Mouse (Mus musculus) embryonic stem cell, embryonic (primary cell): Measurements from ENCODE around the gene Gm10972.
"Not testable (repeated sequence)": the region's sequence is repeated elsewhere in the genome, so short reads cannot be mapped to it uniquely, and the experiment has no call there.

ENCODE experiments used
- CTCF ChIA-PET, 4 experiments: fragments of 300-600 bp in 2 of 4; fragments of 350-600 bp in 2 of 4; sonication (Branson Sonifier 250); formaldehyde crosslinking; loops; one replicate each; lab custom pipeline; 2022; ENCODE audit warnings: inconsistent platforms in 2 of 4; lab: Charles Lee
- POLR2A ChIA-PET, 4 experiments: fragments of 300-600 bp in 2 of 4; fragments of 350-600 bp in 2 of 4; sonication (Branson Sonifier 250); formaldehyde crosslinking; loops; one replicate each; lab custom pipeline; 2022; ENCODE audit warnings: antibody characterized with exemption in 4 of 4, inconsistent platforms in 1 of 4; lab: Charles Lee

Gm10972 gene

GRCm38 (mm10) chr3:94648755-94649590 is 6.1 kb downstream of the Gm10972 start:
- ChIA-PET CTCF (no interaction called here), POLR2A (interaction anchor here in 3 of 4 experiments (0.6 to 3.3 kb wide), 7 partner anchors 9 to 205 kb away, joined by 3 to 23 read pairs (median 4); partner anchors contain the start of genes Tuft1 (in 2 of the 3), Mrpl9 (in 1 of the 3) and Oaz3 (in 1 of the 3))

DNA sequence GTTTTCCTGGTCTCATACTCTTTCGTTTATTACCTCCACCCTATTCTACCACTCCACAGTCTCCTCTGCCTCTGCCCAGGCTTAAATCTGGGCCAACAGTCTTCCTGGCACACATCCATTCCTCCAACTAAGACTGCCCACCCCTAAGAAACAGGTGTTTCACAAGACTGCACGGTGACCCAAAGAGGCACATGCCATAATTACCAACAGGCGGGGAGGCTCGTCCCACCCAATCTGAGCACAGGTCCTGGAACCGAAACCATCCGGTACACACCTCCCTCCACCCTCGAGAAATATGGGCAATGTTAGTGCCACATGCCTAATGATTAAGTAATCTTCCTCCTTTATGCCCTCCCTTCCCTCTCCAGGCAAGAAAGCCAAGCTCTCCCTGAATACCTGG is 7.5 kb downstream of the Gm10972 start:
- CTCF ChIA-PET = interaction anchor here in 1 of 4 experiments (0.5 kb wide), 1 partner anchor 233 kb away, joined by 3 read pairs; no protein-coding TSS in a partner anchor
- POLR2A ChIA-PET = interaction anchor here in 2 of 4 experiments (1.1 to 3.3 kb wide), 2 partner anchors 8 to 70 kb away, joined by 3 to 23 read pairs; partner anchors contain the start of gene Tuft1 (in 1 of the 2)

- CTCF ChIA-PET = not testable (repeated sequence)
- POLR2A ChIA-PET = interaction anchor here in 2 of 4 experiments (1.3 to 1.8 kb wide), 3 partner anchors 75 to 133 kb away, joined by 3 to 5 read pairs (median 4); partner anchors contain the start of gene Cgn (in 1 of the 2)
Observed at GRCm38 (mm10) chr3:94653967-94654366, 11.1 kb downstream of the Gm10972 start.

- ChIA-PET CTCF (interaction anchor here in 2 of 4 experiments (0.6 to 0.7 kb wide), 2 partner anchors 99 to 1165 kb away, joined by 3 to 6 read pairs; no protein-coding TSS in a partner anchor), POLR2A (interaction anchor here in 3 of 4 experiments (0.6 to 3.1 kb wide), 20 partner anchors 9 to 358 kb away, joined by 3 to 72 read pairs (median 4); partner anchors contain the start of genes Cgn (in 1 of the 3), Mrpl9 (in 1 of the 3), Oaz3 (in 1 of the 3) and Pogz (in 1 of the 3))
Observed at GRCm38 (mm10) chr3:94657852-94658739, 15.2 kb downstream of the Gm10972 start.

DNA sequence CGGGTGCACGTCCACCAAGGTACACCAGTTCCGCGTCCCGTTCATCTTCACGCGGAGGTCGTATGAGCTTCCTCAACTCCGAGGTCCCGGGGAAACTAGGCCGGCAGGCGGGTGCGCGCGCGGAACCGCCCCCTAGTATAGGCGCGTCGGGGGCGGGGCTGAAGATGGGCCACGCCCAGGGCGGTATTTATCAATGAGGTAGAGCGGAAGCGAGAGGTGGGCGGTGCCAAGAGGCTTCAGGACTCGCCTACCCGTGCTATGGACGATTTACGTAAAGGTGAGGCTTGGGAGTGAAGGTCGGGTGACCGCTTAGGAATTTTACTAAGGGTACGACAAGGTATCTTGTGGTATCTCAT is 15.8 kb downstream of the Gm10972 start, which contains the start of gene Tuft1:
TSS of gene Tuft1 (minus strand) at position 133 of the 356 bp plus-strand sequence.
- CTCF ChIA-PET = not testable (repeated sequence)
- POLR2A ChIA-PET = interaction anchor here in 3 of 4 experiments (0.6 to 3.1 kb wide), 13 partner anchors 9 to 357 kb away, joined by 3 to 72 read pairs (median 4); partner anchors contain the start of genes Cgn (in 1 of the 3), Mrpl9 (in 1 of the 3), Oaz3 (in 1 of the 3) and Pogz (in 1 of the 3)

GRCm38 (mm10) chr3:94659142-94659748 is 16.3 kb downstream of the Gm10972 start:
- CTCF ChIA-PET = interaction anchor here in 1 of 4 experiments (0.7 kb wide), 1 partner anchor 58 kb away, joined by 3 read pairs; no protein-coding TSS in a partner anchor
- POLR2A ChIA-PET = interaction anchor here (0.7 to 3.1 kb wide), 15 partner anchors 10 to 1974 kb away, joined by 3 to 72 read pairs (median 4); partner anchors contain the start of gene Pogz (in 1 of the 4)

DNA sequence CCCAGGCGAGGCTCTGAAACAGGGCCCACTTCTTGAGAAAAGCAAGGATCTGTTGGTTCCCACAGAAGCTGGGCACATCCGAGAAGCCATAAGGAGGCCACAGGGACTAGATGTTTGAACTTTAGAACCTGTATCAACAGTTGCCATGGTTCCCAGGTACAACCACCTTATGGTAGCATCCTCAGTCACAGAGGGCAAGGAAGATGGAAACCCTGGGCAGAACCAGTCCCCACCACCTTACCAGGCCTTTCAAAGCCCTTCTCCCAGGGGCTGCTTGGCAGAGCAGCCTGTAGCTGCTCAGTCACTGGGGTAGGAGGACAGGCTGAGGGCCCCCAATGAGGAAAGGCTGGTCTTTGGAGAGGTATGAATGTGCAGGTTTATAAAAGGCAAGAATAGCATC is 17.9 kb downstream of the Gm10972 start:
- POLR2A ChIA-PET, CTCF ChIA-PET: not testable (repeated sequence)

DNA sequence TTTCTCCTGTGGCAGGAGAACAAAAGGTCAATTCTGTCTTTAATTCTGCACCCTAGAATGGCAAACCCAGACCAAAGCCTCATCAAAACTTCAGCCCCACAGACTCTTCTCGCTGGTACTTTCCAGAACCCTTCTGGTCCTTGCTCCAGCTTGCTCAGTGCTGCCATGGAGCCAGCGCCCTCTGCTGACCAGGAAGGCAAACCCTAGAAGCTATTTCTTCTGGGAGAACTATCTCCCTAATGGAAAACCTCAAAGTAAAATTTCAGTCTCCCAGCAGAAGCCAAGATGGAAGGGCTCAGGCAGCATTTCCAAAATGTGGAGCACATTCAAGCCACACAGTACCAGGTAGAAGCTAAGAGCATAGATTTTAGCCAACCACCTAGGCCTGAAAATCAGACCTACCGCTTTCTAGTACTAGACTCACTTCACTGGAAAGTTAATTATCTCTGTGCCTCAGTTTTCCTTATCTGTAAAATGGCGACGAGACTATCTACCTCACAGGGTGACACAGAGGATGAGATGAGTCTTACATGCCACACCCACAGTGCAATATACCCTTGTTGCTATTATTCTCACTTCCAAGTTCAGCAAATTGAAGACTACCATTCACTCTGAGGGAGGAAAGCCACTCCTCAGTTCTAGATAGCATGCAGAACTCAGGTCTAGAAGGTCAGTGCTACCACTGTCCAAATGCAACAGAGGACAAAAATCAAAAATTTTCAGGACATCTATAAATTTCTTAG is 22.3 kb downstream of the Gm10972 start:
- CTCF ChIA-PET = interaction anchor here in 2 of 4 experiments (0.6 kb wide), 2 partner anchors 63 to 301 kb away, joined by 3 to 7 read pairs; no protein-coding TSS in a partner anchor
- POLR2A ChIA-PET = not testable (repeated sequence)

DNA sequence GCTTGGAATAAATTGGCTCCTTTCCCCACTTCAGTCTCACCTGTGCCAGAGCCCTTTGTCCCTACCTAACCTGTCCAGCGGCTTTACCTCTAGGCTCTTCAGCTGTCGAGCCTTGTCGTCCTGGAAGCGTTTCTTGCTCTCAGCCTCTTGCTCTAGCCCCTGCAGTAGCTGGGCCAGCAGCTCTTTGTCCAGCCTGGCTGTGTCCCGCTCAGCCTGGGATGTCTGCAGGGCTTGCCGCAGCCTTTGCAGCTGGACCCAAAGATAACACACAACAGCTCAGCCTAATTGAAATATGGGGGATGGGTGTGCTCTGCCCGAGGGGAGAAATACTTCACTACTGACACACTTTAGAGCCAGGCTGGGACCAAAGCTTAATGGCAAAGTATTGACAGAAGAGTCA is 23.0 kb downstream of the Gm10972 start:
- POLR2A ChIA-PET, CTCF ChIA-PET: not testable (repeated sequence)

- CTCF ChIA-PET = not testable (repeated sequence)
Observed at GRCm38 (mm10) chr3:94675101-94675500, 32.2 kb downstream of the Gm10972 start.

GRCm38 (mm10) chr3:94679351-94679841 is 36.5 kb downstream of the Gm10972 start:
- ChIA-PET POLR2A (no interaction called here), CTCF (no interaction called here)

More at GRCm38 (mm10) chr3:94675101-94675500, 32.2 kb downstream of the Gm10972 start:
- POLR2A ChIA-PET = not testable (repeated sequence)

DNA sequence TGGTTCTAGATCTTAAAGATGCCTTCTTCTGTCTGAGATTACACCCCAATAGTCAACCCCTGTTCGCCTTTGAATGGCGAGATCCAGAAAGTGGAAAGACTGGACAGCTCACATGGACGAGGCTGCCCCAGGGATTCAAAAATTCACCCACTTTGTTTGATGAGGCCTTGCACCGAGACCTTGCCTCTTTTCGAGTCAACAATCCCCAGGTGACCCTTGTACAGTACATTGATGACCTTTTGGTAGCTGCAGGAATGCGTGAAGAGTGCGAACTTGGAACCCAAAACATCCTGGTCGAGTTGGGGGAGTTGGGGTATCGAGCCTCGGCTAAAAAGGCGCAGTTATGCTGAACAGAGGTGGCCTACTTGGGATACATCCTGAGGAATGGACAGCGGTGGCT is 37.1 kb downstream of the Gm10972 start:
- CTCF ChIA-PET = not testable (repeated sequence)

DNA sequence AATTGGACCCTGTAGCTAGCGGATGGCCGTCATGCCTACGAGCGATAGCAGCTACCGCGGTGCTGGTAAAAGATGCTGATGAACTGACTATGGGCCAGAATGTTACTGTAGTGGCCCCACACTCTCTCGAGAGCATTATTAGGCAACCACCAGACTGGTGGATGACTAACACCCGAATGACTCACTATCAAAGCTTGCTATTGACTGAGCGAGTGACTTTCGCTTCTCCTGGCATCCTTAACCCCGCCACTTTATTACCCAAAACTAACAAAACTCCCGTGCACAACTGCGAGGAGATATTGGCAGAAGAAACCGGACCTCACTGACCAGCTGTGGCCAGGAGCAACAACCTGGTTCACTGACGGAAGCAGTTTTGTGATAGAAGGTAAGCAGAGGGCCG is 37.9 kb downstream of the Gm10972 start:
- CTCF ChIA-PET = no interaction called here
- POLR2A ChIA-PET = no interaction called here

More for the DNA sequence above, 37.1 kb downstream of the Gm10972 start:
- POLR2A ChIA-PET = not testable (repeated sequence)

DNA sequence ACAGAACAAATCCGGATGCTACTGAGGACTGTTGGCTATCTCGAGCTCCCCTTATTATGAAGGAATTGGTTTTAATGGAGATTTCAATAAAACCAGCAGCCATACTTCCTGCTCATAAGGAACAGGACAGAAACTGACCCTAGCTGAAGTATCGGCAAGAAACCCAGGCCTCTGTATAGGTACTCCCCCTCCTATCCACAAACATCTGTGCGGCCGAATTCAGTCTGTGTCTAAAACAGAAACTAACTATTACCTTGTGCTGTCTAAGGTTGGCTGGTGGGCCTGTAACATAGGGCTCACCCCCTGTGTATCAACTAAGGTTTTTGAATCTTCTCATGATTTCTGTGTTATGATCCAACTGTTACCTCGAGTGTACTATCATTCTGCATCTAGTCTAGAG is 40.7 kb downstream of the Gm10972 start:
- ChIA-PET CTCF (no interaction called here), POLR2A (no interaction called here)

- CTCF ChIA-PET = not testable (repeated sequence)
- POLR2A ChIA-PET = interaction anchor here in 1 of 4 experiments (0.9 kb wide), 1 partner anchor 28 kb away, joined by 3 read pairs; no protein-coding TSS in a partner anchor
Observed at GRCm38 (mm10) chr3:94685989-94686772, 43.3 kb downstream of the Gm10972 start.

GRCm38 (mm10) chr3:94688698-94689097 is 45.8 kb downstream of the Gm10972 start:
- CTCF ChIA-PET, POLR2A ChIA-PET: not testable (repeated sequence)

GRCm38 (mm10) chr3:94689195-94689594 is 46.3 kb downstream of the Gm10972 start:
- CTCF ChIA-PET = not testable (repeated sequence)

More at GRCm38 (mm10) chr3:94689195-94689594, 46.3 kb downstream of the Gm10972 start:
- POLR2A ChIA-PET = not testable (repeated sequence)
